Mouse (Mus musculus): ENCODE measurements around the gene Cds1. TPM values are rescaled to one million over a fixed set of nuclear protein-coding genes. Genes with fewer than 3 reads are reported as not detected.

Gene Cds1
- polyA plus RNA-seq, 1 experiment from 2014 or later = 8.6 TPM

GRCm38 (mm10) chr5:101851133-101851532, 86.2 kb downstream of the Cds1 start:
- no peak overlapping the region for H3K4me3 ChIP-seq (replicated peaks; ENCODE audit: low read length)
- no peak overlapping the region for H3K9ac ChIP-seq
- peaks cover 100% of the 10 kb centered on the region for H3K36me3 ChIP-seq (replicated peaks; ENCODE audit: control insufficient read depth, insufficient read depth)
- H3K27ac ChIP-seq = no peak overlapping the region
- no peak for ATAC-seq (ENCODE audit: low FRiP score)
- H3K4me2 ChIP-seq (replicated peaks) = no peak overlapping the region
- no peaks in the 10 kb centered on the region for H3K9me3 ChIP-seq (ENCODE audit: control insufficient read depth, low read length)
- no peaks in the 10 kb centered on the region for H3K4me1 ChIP-seq (replicated peaks; ENCODE audit: control insufficient read depth, insufficient read depth, low read length)
- no peak for DNase-seq (ENCODE audit: low spot score)
- WGBS = 98% methylated on average over 7 of the region's 7 CpGs
- no peaks in the 10 kb centered on the region for H3K27me3 ChIP-seq (ENCODE audit: control insufficient read depth, insufficient read depth, low read length)

GRCm38 (mm10) chr5:101852116-101852680, 87.3 kb downstream of the Cds1 start:
- H3K4me3 ChIP-seq (replicated peaks; ENCODE audit: low read length) = no peak overlapping the region
- H3K9me3 ChIP-seq (ENCODE audit: control insufficient read depth, low read length) = no peaks in the 10 kb centered on the region
- H3K27ac ChIP-seq = no peak overlapping the region
- no peak for DNase-seq (ENCODE audit: low spot score)
- peaks cover 100% of the 10 kb centered on the region for H3K36me3 ChIP-seq (replicated peaks; ENCODE audit: control insufficient read depth, insufficient read depth)
- WGBS = 94% methylated on average over 21 of the region's 21 CpGs
- H3K4me1 ChIP-seq (replicated peaks; ENCODE audit: control insufficient read depth, insufficient read depth, low read length) = no peaks in the 10 kb centered on the region
- H3K4me2 ChIP-seq (replicated peaks) = no peak overlapping the region
- H3K9ac ChIP-seq = no peak overlapping the region
- H3K27me3 ChIP-seq (ENCODE audit: control insufficient read depth, insufficient read depth, low read length) = no peaks in the 10 kb centered on the region
- ATAC-seq (ENCODE audit: low FRiP score) = no peak

GRCm38 (mm10) chr5:101854100-101854499, 89.2 kb downstream of the Cds1 start:
- Histone ChIP-seq H3K27ac (no peak overlapping the region), H3K9me3 (ENCODE audit: control insufficient read depth, low read length) (no peaks in the 10 kb centered on the region), H3K4me2 (replicated peaks) (no peak overlapping the region), H3K4me3 (replicated peaks; ENCODE audit: low read length) (no peak overlapping the region), H3K27me3 (ENCODE audit: control insufficient read depth, insufficient read depth, low read length) (no peaks in the 10 kb centered on the region), H3K9ac (no peak overlapping the region), H3K4me1 (replicated peaks; ENCODE audit: control insufficient read depth, insufficient read depth, low read length) (no peaks in the 10 kb centered on the region), H3K36me3 (replicated peaks; ENCODE audit: control insufficient read depth, insufficient read depth) (peaks cover 100% of the 10 kb centered on the region)
- DNase-seq (ENCODE audit: low spot score) (no peak), ATAC-seq (ENCODE audit: low FRiP score) (no peak)
- WGBS = 97% methylated on average over 11 of the region's 11 CpGs

GRCm38 (mm10) chr5:101854667-101855066, 89.7 kb downstream of the Cds1 start:
- ATAC-seq (ENCODE audit: low FRiP score) = no peak
- Histone ChIP-seq H3K9ac (no peak overlapping the region), H3K4me3 (replicated peaks; ENCODE audit: low read length) (no peak overlapping the region), H3K27ac (no peak overlapping the region), H3K9me3 (ENCODE audit: control insufficient read depth, low read length) (no peaks in the 10 kb centered on the region), H3K36me3 (replicated peaks; ENCODE audit: control insufficient read depth, insufficient read depth) (peaks cover 100% of the 10 kb centered on the region), H3K4me1 (replicated peaks; ENCODE audit: control insufficient read depth, insufficient read depth, low read length) (no peaks in the 10 kb centered on the region), H3K4me2 (replicated peaks) (no peak overlapping the region), H3K27me3 (ENCODE audit: control insufficient read depth, insufficient read depth, low read length) (no peaks in the 10 kb centered on the region)
- no peak for DNase-seq (ENCODE audit: low spot score)
- WGBS = 91% methylated on average over 7 of the region's 7 CpGs

GRCm38 (mm10) chr5:101855475-101855874, 90.5 kb downstream of the Cds1 start:
- 97% methylated on average over 16 of the region's 16 CpGs for WGBS
- no peak overlapping the region for H3K9ac ChIP-seq
- DNase-seq (ENCODE audit: low spot score) (no peak), ATAC-seq (ENCODE audit: low FRiP score) (no peak)
- H3K4me1 ChIP-seq (replicated peaks; ENCODE audit: control insufficient read depth, insufficient read depth, low read length) = no peaks in the 10 kb centered on the region
- no peaks in the 10 kb centered on the region for H3K9me3 ChIP-seq (ENCODE audit: control insufficient read depth, low read length)
- H3K27ac ChIP-seq = no peak overlapping the region
- H3K4me2 ChIP-seq (replicated peaks) = no peak overlapping the region
- H3K27me3 ChIP-seq (ENCODE audit: control insufficient read depth, insufficient read depth, low read length) = no peaks in the 10 kb centered on the region
- H3K4me3 ChIP-seq (replicated peaks; ENCODE audit: low read length) = no peak overlapping the region
- H3K36me3 ChIP-seq (replicated peaks; ENCODE audit: control insufficient read depth, insufficient read depth) = peaks cover 100% of the 10 kb centered on the region

GRCm38 (mm10) chr5:101858891-101859436, 94.0 kb downstream of the Cds1 start:
- ATAC-seq (ENCODE audit: low FRiP score) = no peak
- no peaks in the 10 kb centered on the region for H3K4me1 ChIP-seq (replicated peaks; ENCODE audit: control insufficient read depth, insufficient read depth, low read length)
- H3K27ac ChIP-seq = no peak overlapping the region
- H3K36me3 ChIP-seq (replicated peaks; ENCODE audit: control insufficient read depth, insufficient read depth) = peaks cover 100% of the 10 kb centered on the region
- H3K4me3 ChIP-seq (replicated peaks; ENCODE audit: low read length) = no peak overlapping the region
- H3K27me3 ChIP-seq (ENCODE audit: control insufficient read depth, insufficient read depth, low read length) = no peaks in the 10 kb centered on the region
- no peak overlapping the region for H3K4me2 ChIP-seq (replicated peaks)
- no peak overlapping the region for H3K9ac ChIP-seq
- no peaks in the 10 kb centered on the region for H3K9me3 ChIP-seq (ENCODE audit: control insufficient read depth, low read length)
- DNase-seq (ENCODE audit: low spot score) = no peak
- 93% methylated on average over 10 of the region's 10 CpGs for WGBS

- no peaks in the 10 kb centered on the region for H3K27me3 ChIP-seq (ENCODE audit: control insufficient read depth, insufficient read depth, low read length)
- no peak for ATAC-seq (ENCODE audit: low FRiP score)
- DNase-seq (ENCODE audit: low spot score) = no peak
- no peaks in the 10 kb centered on the region for H3K9me3 ChIP-seq (ENCODE audit: control insufficient read depth, low read length)
- H3K36me3 ChIP-seq (replicated peaks; ENCODE audit: control insufficient read depth, insufficient read depth) = peaks cover 100% of the 10 kb centered on the region
- no peak overlapping the region for H3K9ac ChIP-seq
- no peak overlapping the region for H3K4me3 ChIP-seq (replicated peaks; ENCODE audit: low read length)
- WGBS = 90% methylated on average over 18 of the region's 18 CpGs
- no peak overlapping the region for H3K4me2 ChIP-seq (replicated peaks)
- no peak overlapping the region for H3K27ac ChIP-seq
- H3K4me1 ChIP-seq (replicated peaks; ENCODE audit: control insufficient read depth, insufficient read depth, low read length) = no peaks in the 10 kb centered on the region
Measured at GRCm38 (mm10) chr5:101861786-101862571, 97.0 kb downstream of the Cds1 start.

GRCm38 (mm10) chr5:101862651-101863050, 97.7 kb downstream of the Cds1 start:
- H3K9ac ChIP-seq = no peak overlapping the region
- H3K27me3 ChIP-seq (ENCODE audit: control insufficient read depth, insufficient read depth, low read length) = no peaks in the 10 kb centered on the region
- no peaks in the 10 kb centered on the region for H3K9me3 ChIP-seq (ENCODE audit: control insufficient read depth, low read length)
- H3K4me3 ChIP-seq (replicated peaks; ENCODE audit: low read length) = no peak overlapping the region
- H3K27ac ChIP-seq = no peak overlapping the region
- H3K4me2 ChIP-seq (replicated peaks) = no peak overlapping the region
- no peak for ATAC-seq (ENCODE audit: low FRiP score)
- peaks cover 100% of the 10 kb centered on the region for H3K36me3 ChIP-seq (replicated peaks; ENCODE audit: control insufficient read depth, insufficient read depth)
- no peak for DNase-seq (ENCODE audit: low spot score)
- no peaks in the 10 kb centered on the region for H3K4me1 ChIP-seq (replicated peaks; ENCODE audit: control insufficient read depth, insufficient read depth, low read length)
- WGBS = 90% methylated on average over 8 of the region's 8 CpGs

- Histone ChIP-seq H3K36me3 (replicated peaks; ENCODE audit: control insufficient read depth, insufficient read depth) (peaks cover 100% of the 10 kb centered on the region), H3K27ac (no peak overlapping the region), H3K4me2 (replicated peaks) (no peak overlapping the region), H3K4me1 (replicated peaks; ENCODE audit: control insufficient read depth, insufficient read depth, low read length) (no peaks in the 10 kb centered on the region), H3K9ac (no peak overlapping the region), H3K27me3 (ENCODE audit: control insufficient read depth, insufficient read depth, low read length) (no peaks in the 10 kb centered on the region), H3K9me3 (ENCODE audit: control insufficient read depth, low read length) (no peaks in the 10 kb centered on the region), H3K4me3 (replicated peaks; ENCODE audit: low read length) (no peak overlapping the region)
- DNase-seq (ENCODE audit: low spot score) (no peak), ATAC-seq (ENCODE audit: low FRiP score) (no peak)
- 92% methylated on average over 6 of the region's 6 CpGs for WGBS
Measured at GRCm38 (mm10) chr5:101863946-101864345, 99.0 kb downstream of the Cds1 start.

Measured in hindbrain, embryonic 14.5 days (tissue).